Mouse (Mus musculus) cerebellum, adult 18-20 months (tissue): ENCODE measurements around the gene Nfs1.
"Not testable (repeated sequence)": the region's sequence is repeated elsewhere in the genome, so short reads cannot be mapped to it uniquely, and the experiment has no call there.

Experiments
- DNase-seq, 2 experiments: peaks; one replicate each; pipeline ENCODE4 v3.0.0; 2021

The Nfs1 gene

GRCm38 (mm10) chr2:156143953-156144724 is at the start of gene Nfs1, which contains the start of gene Romo1:
TSS of gene Nfs1 (minus strand) at chr2:156144186.
TSS of gene Romo1 (plus strand) at chr2:156144039.
- DNase-seq: peak; percentile 89 to 90

GRCm38 (mm10) chr2:156193066-156193862 is 49.3 kb upstream of the Nfs1 start:
- no peak for DNase-seq

GRCm38 (mm10) chr2:156192068-156192467 is 48.1 kb upstream of the Nfs1 start:
- DNase-seq: no peak

DNA sequence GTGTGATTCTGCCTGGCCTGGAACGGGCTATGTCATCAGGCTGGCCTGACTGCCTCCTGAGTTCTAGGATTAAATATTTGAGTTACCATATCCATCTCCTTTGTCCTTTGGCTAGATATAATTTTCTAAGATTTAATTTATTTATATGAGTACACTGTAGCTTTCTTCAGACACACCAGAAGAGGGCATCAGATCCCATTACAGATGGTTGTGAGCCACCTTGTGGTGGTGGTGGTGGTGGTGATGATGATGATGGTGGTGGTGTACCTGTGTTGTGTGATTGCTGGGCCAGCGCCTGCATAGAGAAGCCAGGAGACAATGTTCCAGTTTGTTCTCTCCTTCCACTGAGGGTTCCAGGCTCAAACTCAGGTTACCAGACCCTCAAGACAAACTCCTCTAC is 47.6 kb upstream of the Nfs1 start:
- DNase-seq: no peak

DNA sequence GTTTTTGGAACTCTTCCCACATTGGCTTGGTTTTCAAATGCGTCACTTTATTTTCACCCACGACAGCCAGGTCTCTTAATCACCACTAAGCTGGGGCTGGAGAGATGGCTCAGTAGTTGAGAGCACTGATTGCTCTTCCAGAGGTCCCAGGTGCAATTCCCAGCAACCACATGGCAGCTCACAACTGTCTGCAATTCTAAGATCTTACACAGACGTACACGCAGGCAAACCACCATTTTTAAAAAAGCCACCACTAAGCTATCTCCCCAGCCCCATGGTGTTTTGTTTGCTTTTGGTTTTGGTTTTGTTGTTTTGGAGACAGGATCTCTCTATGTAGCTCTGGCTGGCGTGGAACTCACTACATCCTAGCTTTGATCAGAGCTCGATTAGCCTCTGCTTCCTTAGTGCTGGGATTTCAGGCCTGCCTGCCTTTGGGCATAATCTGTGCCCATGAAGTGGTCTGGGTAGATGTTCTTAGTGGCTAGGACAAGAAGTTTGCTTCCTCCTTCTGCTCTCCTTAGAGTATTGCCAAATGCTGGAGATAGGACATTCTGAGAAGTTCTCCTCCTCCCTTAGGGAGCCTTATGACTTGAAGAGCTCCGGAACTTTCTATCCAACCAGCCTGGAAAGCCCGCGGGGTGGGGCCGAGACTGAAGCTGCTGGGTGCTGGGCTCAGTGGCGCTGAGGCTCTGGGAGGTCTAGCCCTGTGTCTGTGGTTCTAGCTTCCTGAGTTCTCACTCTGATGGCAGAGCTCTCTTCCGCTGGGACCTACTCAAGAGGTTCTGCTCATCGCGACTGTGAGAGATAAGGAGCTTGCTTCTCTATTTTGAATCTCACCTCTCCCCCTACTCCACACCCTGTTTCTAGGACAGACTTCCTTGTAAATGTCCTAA is 46.3 kb upstream of the Nfs1 start:
- no peak for DNase-seq

- DNase-seq: not testable (repeated sequence)
Measured at GRCm38 (mm10) chr2:156189241-156189640, 45.3 kb upstream of the Nfs1 start.

DNA sequence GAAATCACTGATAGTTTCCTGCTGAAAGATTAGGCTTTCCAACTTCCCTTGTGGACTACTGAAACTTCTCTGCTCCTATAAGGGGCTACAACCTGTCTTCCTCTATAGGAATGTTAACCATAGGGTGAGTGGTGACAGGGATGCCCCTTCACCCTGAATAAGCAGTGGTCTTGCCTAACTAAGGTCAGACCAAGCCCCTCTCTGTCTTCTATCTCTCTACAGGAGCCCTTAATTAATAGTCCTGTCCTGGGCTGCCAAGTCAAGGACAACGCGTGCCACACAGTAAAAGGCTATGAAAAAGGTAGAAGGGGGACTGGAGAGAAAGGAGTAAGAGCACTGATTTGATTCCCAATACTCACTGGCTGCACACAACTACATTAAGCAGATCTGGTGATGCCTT is 37.6 kb upstream of the Nfs1 start:
- DNase-seq: no peak

DNA sequence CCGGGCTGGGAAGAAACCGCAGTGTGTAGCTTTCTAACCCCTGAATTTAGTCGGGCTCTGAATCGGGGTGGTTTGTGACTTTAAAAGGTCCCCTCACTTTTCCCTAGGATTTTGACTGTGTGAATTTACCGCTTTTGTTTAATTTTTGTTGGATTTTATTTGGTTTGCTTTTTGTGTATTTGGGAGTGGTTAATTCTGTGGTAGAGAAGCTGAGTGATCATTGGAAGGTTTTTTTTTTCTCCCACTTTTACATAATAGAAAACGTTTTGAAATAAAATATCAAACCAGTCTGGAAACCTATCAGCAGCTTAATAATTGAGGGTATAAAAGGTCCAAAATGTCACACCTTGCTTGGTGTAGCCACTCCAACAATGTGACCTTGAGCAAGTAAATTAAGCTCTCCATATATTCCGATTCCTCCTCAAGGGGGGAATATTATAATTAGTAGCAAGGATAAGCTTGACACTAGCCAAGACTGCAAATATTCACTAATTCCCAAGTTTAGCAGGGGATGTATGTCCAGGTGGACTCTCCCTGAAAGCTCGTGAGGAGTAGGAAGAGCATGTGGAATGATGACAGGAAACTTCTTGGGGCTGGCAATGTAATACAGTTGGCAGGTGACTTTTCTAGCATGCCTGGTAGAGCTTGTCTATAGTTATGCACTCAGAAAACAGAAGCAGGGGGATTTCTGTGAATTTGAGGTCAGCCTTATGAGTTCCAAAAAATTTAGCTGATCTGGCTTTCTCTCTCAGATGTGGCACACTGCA is 37.0 kb upstream of the Nfs1 start:
- peak in 1 of 2 experiments; percentile 32 for DNase-seq

DNA sequence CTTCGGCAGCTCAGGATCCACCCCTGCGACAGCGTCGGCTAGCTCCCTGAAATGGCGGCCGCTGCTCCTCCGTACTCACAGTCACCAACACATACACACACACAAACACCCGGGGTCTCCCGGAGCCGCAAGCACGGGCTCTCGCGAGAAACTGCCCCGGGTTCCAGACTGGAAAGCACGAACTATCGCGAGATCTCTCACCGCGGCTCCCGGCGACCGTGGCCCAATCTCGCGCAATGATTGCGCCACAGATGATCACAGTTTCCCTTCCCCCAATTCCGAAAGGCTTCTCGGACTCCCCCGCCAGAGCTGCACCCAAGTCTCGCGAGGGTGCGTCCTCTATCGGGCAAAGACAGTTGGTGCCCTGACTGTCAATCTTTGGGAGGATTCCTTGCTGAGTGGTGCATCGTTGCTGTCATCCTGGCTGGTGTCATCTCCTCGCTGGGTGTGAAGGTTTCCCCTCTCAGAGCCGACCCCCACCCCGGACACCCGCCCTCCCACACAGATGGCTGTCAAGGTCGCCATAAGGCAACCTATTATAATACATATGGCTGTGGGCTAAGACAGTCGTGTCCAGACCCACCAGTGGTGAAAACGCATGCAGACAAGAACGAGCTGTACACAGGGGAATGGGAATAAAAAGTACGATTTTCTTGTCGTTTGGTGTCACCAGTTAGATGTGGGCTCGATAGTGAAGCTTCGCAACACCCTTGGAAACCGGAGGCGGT is 36.3 kb upstream of the Nfs1 start, which contains the start of gene Rbm39:
Rbm39 (minus strand) TSS at position 145 of the 728 bp plus-strand sequence.
- peak; percentile 99 to 100 for DNase-seq

DNA sequence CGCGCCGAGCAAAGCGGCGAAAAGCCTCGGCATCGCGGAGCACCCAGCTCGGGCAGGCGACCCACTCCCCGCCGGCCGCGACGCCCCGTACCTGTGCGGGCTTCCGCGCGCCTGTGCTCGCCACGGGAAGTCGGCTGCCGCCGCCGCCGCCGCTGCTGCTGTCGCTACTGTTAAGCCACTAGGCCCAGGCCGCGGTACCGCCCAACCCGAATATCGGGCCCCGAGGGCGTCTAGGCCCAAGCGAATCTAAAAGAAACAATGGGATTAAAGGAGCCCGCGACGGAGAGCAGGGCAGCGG is 35.8 kb upstream of the Nfs1 start:
- no peak for DNase-seq

DNA sequence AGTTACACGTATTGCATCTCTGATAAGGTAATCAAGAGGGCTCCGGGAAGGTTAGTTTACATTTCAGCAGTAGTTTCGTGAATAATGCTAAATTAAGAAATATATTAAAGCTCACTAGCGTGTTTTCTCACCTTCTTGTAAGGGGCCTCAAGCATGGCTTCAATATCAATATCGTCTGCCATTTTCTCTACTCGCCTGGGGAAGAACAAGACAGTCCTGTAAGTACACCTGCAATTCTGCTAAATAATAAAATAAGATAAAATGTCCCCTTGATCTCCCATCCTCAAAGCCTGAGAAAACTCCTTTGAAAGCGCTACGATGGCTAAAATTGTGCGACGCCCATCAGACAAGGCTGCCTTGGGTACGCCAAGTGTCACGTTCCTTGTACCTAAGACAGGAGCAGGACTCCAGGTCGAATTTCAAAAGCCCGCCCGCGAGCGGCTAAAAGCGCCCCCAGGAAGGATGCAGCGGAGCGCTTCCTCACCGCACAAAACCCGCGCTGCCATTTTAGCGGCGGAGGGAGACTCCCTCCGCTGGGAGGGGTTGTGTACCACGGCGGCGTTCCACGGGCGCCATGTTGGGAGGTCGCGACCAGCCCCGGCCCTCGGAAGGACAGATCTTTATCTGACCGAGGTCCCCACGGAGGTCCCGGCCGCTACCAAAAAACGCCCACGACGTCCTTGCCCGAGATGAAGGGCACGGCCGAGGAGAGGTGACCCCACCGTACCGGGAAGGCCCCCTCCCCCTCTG is 35.2 kb upstream of the Nfs1 start:
- DNase-seq: peak; percentile 69 to 77

DNA sequence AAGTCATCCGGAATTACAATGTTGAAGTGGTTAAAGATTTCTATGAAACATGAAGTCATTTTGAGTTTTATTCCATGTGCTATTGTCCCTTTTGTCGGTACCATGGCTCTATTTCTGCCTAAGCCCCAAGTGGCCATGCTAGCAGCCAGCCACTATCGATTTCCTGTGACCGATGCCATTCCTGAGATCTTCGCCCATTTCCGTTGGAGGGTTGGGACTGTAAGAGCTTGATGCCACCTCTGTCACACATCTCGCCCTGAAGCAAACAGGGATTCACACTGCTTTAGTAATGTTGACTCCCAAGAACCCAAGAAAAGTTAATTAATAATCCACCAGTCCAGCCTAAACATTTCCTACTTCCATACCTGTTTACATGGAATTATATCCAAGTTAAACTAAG is 33.7 kb upstream of the Nfs1 start:
- no peak for DNase-seq

DNA sequence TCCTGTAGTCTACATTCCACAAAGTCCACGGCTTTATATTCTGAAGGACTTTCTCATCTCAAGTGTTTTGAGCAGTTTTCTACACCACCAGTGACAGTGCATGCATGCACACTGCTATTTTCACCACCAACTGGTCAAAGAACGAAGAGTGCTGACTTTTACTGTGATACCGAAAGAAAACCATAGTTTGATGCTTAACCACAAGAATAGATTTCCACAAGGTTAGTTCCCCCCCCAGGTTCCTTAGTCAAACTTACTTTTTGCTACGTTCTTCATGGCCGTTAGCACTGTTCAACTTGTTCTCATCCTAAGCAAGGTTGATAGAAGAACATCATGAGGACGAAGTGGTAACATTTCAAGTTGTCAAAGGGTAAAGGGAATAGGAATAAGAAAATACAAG is 33.1 kb upstream of the Nfs1 start:
- no peak for DNase-seq

GRCm38 (mm10) chr2:156166557-156166956 is 22.6 kb upstream of the Nfs1 start:
- DNase-seq: no peak

GRCm38 (mm10) chr2:156165478-156165877 is 21.5 kb upstream of the Nfs1 start:
- DNase-seq: no peak

- DNase-seq: peak in 1 of 2 experiments; percentile 14
Measured at GRCm38 (mm10) chr2:156151538-156151937, 7.6 kb upstream of the Nfs1 start.

- DNase-seq: no peak
Measured at GRCm38 (mm10) chr2:156147316-156147915, 3.4 kb upstream of the Nfs1 start.

DNA sequence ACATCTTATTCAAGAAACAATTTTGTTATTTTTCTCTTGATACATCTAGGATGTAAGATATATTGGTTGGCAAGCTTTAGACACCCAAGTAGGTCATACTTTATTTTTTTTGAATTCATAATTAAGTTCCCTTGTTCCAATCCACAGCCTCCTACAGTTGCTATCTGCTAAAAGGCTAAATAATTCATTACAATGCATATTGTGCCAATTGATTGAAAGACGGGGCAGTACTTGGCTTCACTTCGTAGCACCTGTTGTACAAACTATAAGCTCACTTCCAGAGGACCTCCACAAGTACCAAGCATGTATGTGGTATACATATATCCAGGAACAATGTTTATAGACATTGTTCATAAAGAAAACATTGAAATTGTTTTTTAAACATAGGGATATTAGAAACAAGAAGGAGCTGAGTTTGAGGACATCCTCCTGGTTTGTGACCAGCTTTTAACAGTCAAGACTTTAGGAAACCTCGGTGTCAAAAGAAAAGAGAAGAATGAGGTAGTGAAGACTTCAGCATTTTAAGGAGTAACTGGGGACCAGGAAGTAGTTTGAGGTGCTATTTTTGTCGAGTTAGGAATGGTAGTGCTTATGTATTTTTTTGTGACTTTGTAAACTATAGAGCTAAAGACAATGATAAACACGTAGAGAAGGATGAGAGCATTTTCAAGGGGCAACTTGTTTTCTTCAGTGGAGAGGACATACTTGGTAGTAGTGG is 2.4 kb upstream of the Nfs1 start:
- DNase-seq: no peak

- no peak for DNase-seq
Measured at GRCm38 (mm10) chr2:156145486-156146130, 1.6 kb upstream of the Nfs1 start.
